Mouse (Mus musculus): ENCODE results near the gene Prl2a1.
"Not testable (repeated sequence)": the region's sequence is repeated elsewhere in the genome, so short reads cannot be mapped to it uniquely, and the experiment has no call there.

Prl2a1 gene

GRCm38 (mm10) chr13:27801354-27801753 is at the start of gene Prl2a1:
Prl2a1 (plus strand) TSS chr13:27801654.
- in situ Hi-C loops (cut with MboI; ENCODE audit: unreplicated experiment in 2 of 2), result no loop called here

- in situ Hi-C loops (cut with MboI; ENCODE audit: unreplicated experiment in 2 of 2), result not testable (repeated sequence)
Measured at GRCm38 (mm10) chr13:27780704-27781103, 20.8 kb upstream of the Prl2a1 start, which contains the start of gene Prl7c1. Prl7c1 (minus strand) TSS chr13:27780804.

GRCm38 (mm10) chr13:27799303-27799702 is 2.2 kb upstream of the Prl2a1 start:
- in situ Hi-C loops (cut with MboI; ENCODE audit: unreplicated experiment in 2 of 2), result no loop called here

- in situ Hi-C loops (cut with MboI; ENCODE audit: unreplicated experiment in 2 of 2), result no loop called here
Measured at GRCm38 (mm10) chr13:27802765-27803164, 1.3 kb downstream of the Prl2a1 start.

GRCm38 (mm10) chr13:27849042-27849441 is 47.6 kb downstream of the Prl2a1 start, which contains the start of gene Prl2c1:
Prl2c1 (plus strand) TSS chr13:27849342.
- in situ Hi-C loops (cut with MboI; ENCODE audit: unreplicated experiment in 2 of 2), result no loop called here

All from v-Abl transformed pro-B cells (cell line).